Mouse (Mus musculus) MEL (cell line): Measurements from ENCODE around the gene Nfix.

Experiments used
- CHD1 ChIP-seq: IDR thresholded peaks from 2 replicates; pipeline ENCODE4 v1.6.1; 2012; ENCODE audit warnings: low read depth, mild to moderate bottlenecking, inconsistent platforms, low read length, improper control_type of control experiment
- CTCF ChIP-seq, 3 experiments: IDR thresholded peaks in 2 of 3; conservative IDR thresholded peaks in 1 of 3; 2 replicates each; pipeline ENCODE4 v1.5.1; 2011 to 2012; ENCODE audit warnings: low read length in 3 of 3, low read depth in 2 of 3, mild to moderate bottlenecking in 2 of 3, improper control_type of control experiment in 1 of 3, inconsistent platforms in 1 of 3, mixed read lengths in 1 of 3, moderate library complexity in 1 of 3; ENCODE audit not compliant: control insufficient read depth in 1 of 3, insufficient read depth in 1 of 3, poor library complexity in 1 of 3, severe bottlenecking in 1 of 3
- GATA1 ChIP-seq: IDR thresholded peaks from 2 replicates; pipeline ENCODE4 v1.6.1; 2011; ENCODE audit warnings: low read depth, low read length, improper control_type of control experiment
- MAZ ChIP-seq: IDR thresholded peaks from 2 replicates; pipeline ENCODE4 v1.6.1; 2012; ENCODE audit warnings: low read depth, mild to moderate bottlenecking, inconsistent platforms, low read length, improper control_type of control experiment
- MXI1 ChIP-seq: IDR thresholded peaks from 2 replicates; pipeline ENCODE4 v1.6.1; 2011; ENCODE audit warnings: mild to moderate bottlenecking, low read depth, low read length, improper control_type of control experiment
- MYB ChIP-seq: IDR thresholded peaks from 2 replicates; pipeline ENCODE4 v1.6.1; 2011; ENCODE audit warnings: mild to moderate bottlenecking, low read depth, low read length, improper control_type of control experiment
- NRF1 ChIP-seq: IDR thresholded peaks from 2 replicates; pipeline ENCODE4 v1.6.1; 2014; ENCODE audit warnings: low read depth, mild to moderate bottlenecking, inconsistent platforms, low read length, improper control_type of control experiment, moderate library complexity; ENCODE audit not compliant: poor library complexity, insufficient read depth, severe bottlenecking
- POLR2A ChIP-seq, 2 experiments: IDR thresholded peaks; 2 replicates each; pipeline ENCODE4 v1.6.1; 2011 to 2012; ENCODE audit warnings: low read length in 2 of 2, mild to moderate bottlenecking in 2 of 2, control low read depth in 1 of 2, improper control_type of control experiment in 1 of 2, low read depth in 1 of 2, moderate library complexity in 1 of 2; ENCODE audit not compliant: control insufficient read depth in 1 of 2, insufficient read depth in 1 of 2, poor library complexity in 1 of 2
- RAD21 ChIP-seq: IDR thresholded peaks from 2 replicates; pipeline ENCODE4 v1.6.1; 2011; ENCODE audit warnings: mild to moderate bottlenecking, low read depth, low read length, improper control_type of control experiment

- TF ChIP-seq MXI1 = no peak
- TF ChIP-seq CTCF (IDR thresholded peaks at IDR 0.05 in 2 of 3, conservative IDR thresholded peaks at IDR 0.05 in 1 of 3; ENCODE audit: control insufficient read depth in 1 of 3, insufficient read depth in 1 of 3, low read depth in 2 of 3, low read length in 3 of 3, poor library complexity in 1 of 3, severe bottlenecking in 1 of 3) = peak; percentile 48 to 92 (median 82)
- no peak for TF ChIP-seq MYB
- no peak for TF ChIP-seq CHD1
- no peak for TF ChIP-seq GATA1
- no peak for TF ChIP-seq MAZ
- peak; percentile 29 for TF ChIP-seq RAD21
- no peak for TF ChIP-seq NRF1
- no peak for TF ChIP-seq POLR2A (IDR thresholded peaks at IDR 0.05; ENCODE audit: control insufficient read depth in 1 of 2, insufficient read depth in 1 of 2, low read depth in 1 of 2, low read length in 2 of 2, poor library complexity in 1 of 2)
These were observed 62.5 kb downstream of the Nfix start for GRCm38 (mm10) chr8:84737608-84738007.
